Mouse (Mus musculus) limb, embryonic 12.5 days (tissue): ENCODE results near the gene Cacng3. TPM values are rescaled to one million over a fixed set of nuclear protein-coding genes. Genes with fewer than 3 reads are reported as not detected.

Experiments used
- ATAC-seq: fragments of 200-750 bp; cut with Nextera tagmentation; 2 replicates; pipeline ENCODE4 v1.8.0; 2017; ENCODE audit warnings: low read depth, moderate TSS enrichment; ENCODE audit not compliant: insufficient number of reproducible peaks, insufficient read depth, low FRiP score, low TSS enrichment
- H3K27ac ChIP-seq: fragments of 300-500 bp; sonication (generic); 2 replicates; pipeline ENCODE4 v1.5.1; 2016; ENCODE audit warnings: mild to moderate bottlenecking, moderate library complexity
- H3K27me3 ChIP-seq: fragments of 300-500 bp; sonication (generic); 2 replicates; pipeline ENCODE4 v1.6.1; 2016; ENCODE audit warnings: mild to moderate bottlenecking, moderate library complexity
- H3K36me3 ChIP-seq: fragments of 300-500 bp; sonication (generic); 2 replicates; pipeline ENCODE4 v1.6.1; 2016; ENCODE audit warnings: mild to moderate bottlenecking, moderate library complexity
- H3K4me1 ChIP-seq: fragments of 300-500 bp; sonication (generic); replicated peaks from 2 replicates; pipeline ENCODE4 v1.6.1; 2016
- H3K4me2 ChIP-seq: fragments of 300-500 bp; sonication (generic); 2 replicates; pipeline ENCODE4 v1.6.1; 2016; ENCODE audit warnings: mild to moderate bottlenecking, moderate library complexity
- H3K4me3 ChIP-seq: fragments of 300-500 bp; sonication (generic); replicated peaks from 2 replicates; pipeline ENCODE4 v1.5.1; 2016; ENCODE audit warnings: mild to moderate bottlenecking
- H3K9ac ChIP-seq: fragments of 300-500 bp; sonication (generic); replicated peaks from 2 replicates; pipeline ENCODE4 v1.6.1; 2016; ENCODE audit warnings: mild to moderate bottlenecking, moderate library complexity
- H3K9me3 ChIP-seq: fragments of 300-500 bp; sonication (generic); 2 replicates; pipeline ENCODE4 v1.6.1; 2016; ENCODE audit warnings: mild to moderate bottlenecking, moderate library complexity
- WGBS: fragments of 180-500 bp; shearing (Covaris S2); methylation state at CpG from one replicate; pipeline ENCODE4 v1.1.7; 2016; 5-methylcytosine and 5-hydroxymethylcytosine counted together
- polyA plus RNA-seq: library from polyadenylated mRNA; unstranded; fragments of >200 nt; fragmentation: Nextera tagmentation; extraction: Ambion mirVana; gene quantifications from 2 replicates; pipeline ENCODE4 v1.2.1, GENCODE M21; 2016

Cacng3 gene
- polyA plus RNA-seq, 1 experiment from 2014 or later = not detected

- H3K4me1 ChIP-seq = no peaks in the 10 kb centered on the region
- H3K9me3 ChIP-seq = no peaks in the 10 kb centered on the region
- H3K27ac ChIP-seq = no peak overlapping the region
- H3K36me3 ChIP-seq = no peaks in the 10 kb centered on the region
- H3K4me3 ChIP-seq = no peak overlapping the region
- no peak overlapping the region for H3K9ac ChIP-seq
- no peaks in the 10 kb centered on the region for H3K27me3 ChIP-seq
- WGBS = 47% methylated on average over 5 of the region's 5 CpGs
- ATAC-seq = no peak
- no peak overlapping the region for H3K4me2 ChIP-seq
Observed at GRCm38 (mm10) chr7:122723358-122723876, 53.1 kb downstream of the Cacng3 start.

GRCm38 (mm10) chr7:122726376-122726775, 56.1 kb downstream of the Cacng3 start:
- Histone ChIP-seq H3K9ac (no peak overlapping the region), H3K4me1 (no peaks in the 10 kb centered on the region), H3K36me3 (no peaks in the 10 kb centered on the region), H3K27me3 (no peaks in the 10 kb centered on the region), H3K4me3 (no peak overlapping the region), H3K27ac (no peak overlapping the region), H3K4me2 (no peak overlapping the region), H3K9me3 (no peaks in the 10 kb centered on the region)
- 85% methylated on average over 2 of the region's 2 CpGs for WGBS
- no peak for ATAC-seq

GRCm38 (mm10) chr7:122728186-122728585, 57.9 kb downstream of the Cacng3 start:
- H3K9ac ChIP-seq = no peak overlapping the region
- 91% methylated on average over 8 of the region's 8 CpGs for WGBS
- H3K4me3 ChIP-seq = no peak overlapping the region
- ATAC-seq = no peak
- no peak overlapping the region for H3K4me2 ChIP-seq
- no peak overlapping the region for H3K27ac ChIP-seq
- no peaks in the 10 kb centered on the region for H3K36me3 ChIP-seq
- H3K27me3 ChIP-seq = no peaks in the 10 kb centered on the region
- H3K9me3 ChIP-seq = no peaks in the 10 kb centered on the region
- no peaks in the 10 kb centered on the region for H3K4me1 ChIP-seq

- Histone ChIP-seq H3K4me1 (no peaks in the 10 kb centered on the region), H3K9me3 (no peaks in the 10 kb centered on the region), H3K9ac (no peak overlapping the region), H3K4me3 (no peak overlapping the region), H3K36me3 (no peaks in the 10 kb centered on the region), H3K27me3 (no peaks in the 10 kb centered on the region), H3K4me2 (no peak overlapping the region), H3K27ac (no peak overlapping the region)
- WGBS = 47% methylated on average over 7 of the region's 7 CpGs
- no peak for ATAC-seq
Observed at GRCm38 (mm10) chr7:122728846-122729245, 58.6 kb downstream of the Cacng3 start.

GRCm38 (mm10) chr7:122735323-122735722, 65.0 kb downstream of the Cacng3 start:
- no peaks in the 10 kb centered on the region for H3K27me3 ChIP-seq
- no peak overlapping the region for H3K9ac ChIP-seq
- no peaks in the 10 kb centered on the region for H3K4me1 ChIP-seq
- no peaks in the 10 kb centered on the region for H3K9me3 ChIP-seq
- no peaks in the 10 kb centered on the region for H3K36me3 ChIP-seq
- no peak for ATAC-seq
- H3K4me2 ChIP-seq = no peak overlapping the region
- H3K27ac ChIP-seq = no peak overlapping the region
- 85% methylated on average over 11 of the region's 11 CpGs for WGBS
- no peak overlapping the region for H3K4me3 ChIP-seq

GRCm38 (mm10) chr7:122738541-122738940, 68.2 kb downstream of the Cacng3 start:
- no peaks in the 10 kb centered on the region for H3K36me3 ChIP-seq
- no peak overlapping the region for H3K9ac ChIP-seq
- no peak overlapping the region for H3K4me2 ChIP-seq
- WGBS = 50% methylated on average over 5 of the region's 5 CpGs
- H3K4me3 ChIP-seq = no peak overlapping the region
- no peaks in the 10 kb centered on the region for H3K27me3 ChIP-seq
- no peaks in the 10 kb centered on the region for H3K4me1 ChIP-seq
- H3K27ac ChIP-seq = no peak overlapping the region
- no peaks in the 10 kb centered on the region for H3K9me3 ChIP-seq
- ATAC-seq = no peak

- H3K27ac ChIP-seq = no peak overlapping the region
- H3K4me1 ChIP-seq = no peaks in the 10 kb centered on the region
- H3K4me2 ChIP-seq = no peak overlapping the region
- no peak overlapping the region for H3K9ac ChIP-seq
- no peak for ATAC-seq
- no peaks in the 10 kb centered on the region for H3K9me3 ChIP-seq
- H3K4me3 ChIP-seq = no peak overlapping the region
- WGBS = 87% methylated on average over 2 of the region's 2 CpGs
- H3K27me3 ChIP-seq = no peaks in the 10 kb centered on the region
- no peaks in the 10 kb centered on the region for H3K36me3 ChIP-seq
Observed at GRCm38 (mm10) chr7:122740663-122741062, 70.4 kb downstream of the Cacng3 start.

- no peak overlapping the region for H3K27ac ChIP-seq
- H3K9ac ChIP-seq = no peak overlapping the region
- no peaks in the 10 kb centered on the region for H3K4me1 ChIP-seq
- no peaks in the 10 kb centered on the region for H3K36me3 ChIP-seq
- ATAC-seq = no peak
- no peaks in the 10 kb centered on the region for H3K9me3 ChIP-seq
- H3K27me3 ChIP-seq = no peaks in the 10 kb centered on the region
- H3K4me3 ChIP-seq = no peak overlapping the region
- no peak overlapping the region for H3K4me2 ChIP-seq
- 91% methylated on average over 5 of the region's 5 CpGs for WGBS
Observed at GRCm38 (mm10) chr7:122755920-122756603, 85.8 kb downstream of the Cacng3 start.

GRCm38 (mm10) chr7:122758645-122759044, 88.4 kb downstream of the Cacng3 start:
- ATAC-seq = no peak
- Histone ChIP-seq H3K9me3 (0 out of 2 replicates have a peak, but pooled peaks cover 6% of the 10 kb centered on the region), H3K36me3 (no peaks in the 10 kb centered on the region), H3K9ac (no peak overlapping the region), H3K4me2 (no peak overlapping the region), H3K4me3 (no peak overlapping the region), H3K27me3 (no peaks in the 10 kb centered on the region), H3K4me1 (no peaks in the 10 kb centered on the region), H3K27ac (no peak overlapping the region)
- WGBS = 71% methylated on average over 3 of the region's 3 CpGs

- Histone ChIP-seq H3K4me2 (no peak overlapping the region), H3K36me3 (no peaks in the 10 kb centered on the region), H3K4me1 (no peaks in the 10 kb centered on the region), H3K27ac (no peak overlapping the region), H3K9me3 (0 out of 2 replicates have a peak, but pooled peaks cover 6% of the 10 kb centered on the region), H3K4me3 (no peak overlapping the region), H3K27me3 (no peaks in the 10 kb centered on the region), H3K9ac (no peak overlapping the region)
- no peak for ATAC-seq
- WGBS = 74% methylated on average over 5 of the region's 5 CpGs
Observed at GRCm38 (mm10) chr7:122764506-122764905, 94.2 kb downstream of the Cacng3 start.

- Histone ChIP-seq H3K27ac (no peak overlapping the region), H3K4me1 (peaks cover 9% of the 10 kb centered on the region; the same call in 1 of the 2 replicates), H3K27me3 (no peaks in the 10 kb centered on the region), H3K9ac (no peak overlapping the region), H3K36me3 (no peaks in the 10 kb centered on the region), H3K9me3 (no peaks in the 10 kb centered on the region), H3K4me3 (no peak overlapping the region), H3K4me2 (no peak overlapping the region)
- 85% methylated on average over 27 of the region's 27 CpGs for WGBS
- ATAC-seq = no peak
Observed at GRCm38 (mm10) chr7:122768292-122769020, 98.2 kb downstream of the Cacng3 start.
